Mouse (Mus musculus) A20 (cell line): Measurements from ENCODE around the gene Nup54.

ENCODE experiments used
- DNase-seq: peaks from one replicate; pipeline ENCODE4 v3.0.0-alpha.2; 2011; ENCODE audit warnings: low read depth, low spot score

Nup54 gene

GRCm38 (mm10) chr5:92435025-92435584 lies at the start of gene Nup54:
Nup54 (minus strand) TSS chr5:92435219.
- DNase-seq, result peak; percentile 99

GRCm38 (mm10) chr5:92472863-92473262 lies 37.8 kb upstream of the Nup54 start:
- no peak for DNase-seq

- DNase-seq, result no peak
Observed at GRCm38 (mm10) chr5:92471531-92471930, 36.5 kb upstream of the Nup54 start.

GRCm38 (mm10) chr5:92469201-92470130 lies 34.4 kb upstream of the Nup54 start:
- DNase-seq, result no peak

GRCm38 (mm10) chr5:92468234-92468633 lies 33.2 kb upstream of the Nup54 start:
- DNase-seq, result no peak

GRCm38 (mm10) chr5:92467102-92467766 lies 32.2 kb upstream of the Nup54 start:
- peak; percentile 11 for DNase-seq

- DNase-seq, result no peak
Observed at GRCm38 (mm10) chr5:92465511-92465910, 30.5 kb upstream of the Nup54 start.

- peak; percentile 62 for DNase-seq
Observed at GRCm38 (mm10) chr5:92461321-92461720, 26.3 kb upstream of the Nup54 start.

GRCm38 (mm10) chr5:92458726-92459125 lies 23.7 kb upstream of the Nup54 start:
- DNase-seq, result no peak

- no peak for DNase-seq
Observed at GRCm38 (mm10) chr5:92457410-92457809, 22.4 kb upstream of the Nup54 start.

GRCm38 (mm10) chr5:92452876-92453275 lies 17.9 kb upstream of the Nup54 start:
- DNase-seq, result peak; percentile 62

GRCm38 (mm10) chr5:92446736-92447135 lies 11.7 kb upstream of the Nup54 start:
- no peak for DNase-seq

GRCm38 (mm10) chr5:92445016-92445415 lies 10.0 kb upstream of the Nup54 start:
- DNase-seq, result no peak

GRCm38 (mm10) chr5:92442914-92443313 lies 7.9 kb upstream of the Nup54 start:
- no peak for DNase-seq

- peak; percentile 12 for DNase-seq
Observed at GRCm38 (mm10) chr5:92441494-92441893, 6.5 kb upstream of the Nup54 start.

GRCm38 (mm10) chr5:92438540-92438939 lies 3.5 kb upstream of the Nup54 start:
- no peak for DNase-seq

- DNase-seq, result no peak
Observed at GRCm38 (mm10) chr5:92434571-92434985, 441 bp downstream of the Nup54 start.

- DNase-seq, result peak; percentile 43
Observed at GRCm38 (mm10) chr5:92434070-92434469, 949 bp downstream of the Nup54 start.

- DNase-seq, result no peak
Observed at GRCm38 (mm10) chr5:92431611-92432010, 3.4 kb downstream of the Nup54 start.

GRCm38 (mm10) chr5:92430723-92431122 lies 4.3 kb downstream of the Nup54 start:
- no peak for DNase-seq

- no peak for DNase-seq
Observed at GRCm38 (mm10) chr5:92424126-92424525, 10.9 kb downstream of the Nup54 start.

- DNase-seq, result no peak
Observed at GRCm38 (mm10) chr5:92413982-92414375, 21.0 kb downstream of the Nup54 start.
